Mouse (Mus musculus) macrophage (primary cell): ENCODE results near the gene Pramef25. TPM values are rescaled to one million over a fixed set of nuclear protein-coding genes. Genes with fewer than 3 reads are reported as not detected.
"Not testable (repeated sequence)": the region's sequence is repeated elsewhere in the genome, so short reads cannot be mapped to it uniquely, and the experiment has no call there.

ENCODE experiments used
- H3K27ac ChIP-seq: fragments of 350-480 bp; formaldehyde crosslinking; 2 replicates; pipeline ENCODE4 v1.9.0; 2021
- H3K36me3 ChIP-seq: fragments of 350-480 bp; formaldehyde crosslinking; 2 replicates; pipeline ENCODE4 v1.9.0; 2021; ENCODE audit errors: inconsistent target
- H3K4me3 ChIP-seq: fragments of 350-480 bp; formaldehyde crosslinking; 2 replicates; pipeline ENCODE4 v1.9.0; 2021; ENCODE audit errors: inconsistent target
- H3K79me2 ChIP-seq: fragments of 350-480 bp; formaldehyde crosslinking; 2 replicates; pipeline ENCODE4 v1.9.0; 2021; ENCODE audit errors: inconsistent target
- WGBS: methylation state at CpG from one replicate; pipeline ENCODE4 v1.1.7; 2026; ENCODE audit warnings: inconsistent platforms; ENCODE audit not compliant: missing documents; 5-methylcytosine and 5-hydroxymethylcytosine counted together
- polyA plus RNA-seq: library from polyadenylated mRNA; stranded (reverse); fragments of 250-400 nt; gene quantifications from 3 replicates; pipeline ENCODE4 v1.2.4, GENCODE M21; 2018; ENCODE audit warnings: inconsistent platforms
- total RNA-seq, 78 experiments: library from RNA; depleted of rRNA; stranded (reverse); fragments of 250-400 nt; gene quantifications; 1 replicate in 9 of 78; 2 replicates in 24 of 78; 3 replicates in 43 of 78; 4 replicates in 2 of 78; pipeline ENCODE4 v1.2.4; 2018; ENCODE audit warnings: inconsistent platforms in 56 of 78

Gene Pramef25
- total RNA-seq (2018; cell fraction: chromatin; rRNA removed): not detected
- not detected for total RNA-seq (2018; cell fraction: cytosol; rRNA removed)
- total RNA-seq (2018; cell fraction: nucleus; rRNA removed): not detected
- not detected in 3 replicates for polyA plus RNA-seq

DNA sequence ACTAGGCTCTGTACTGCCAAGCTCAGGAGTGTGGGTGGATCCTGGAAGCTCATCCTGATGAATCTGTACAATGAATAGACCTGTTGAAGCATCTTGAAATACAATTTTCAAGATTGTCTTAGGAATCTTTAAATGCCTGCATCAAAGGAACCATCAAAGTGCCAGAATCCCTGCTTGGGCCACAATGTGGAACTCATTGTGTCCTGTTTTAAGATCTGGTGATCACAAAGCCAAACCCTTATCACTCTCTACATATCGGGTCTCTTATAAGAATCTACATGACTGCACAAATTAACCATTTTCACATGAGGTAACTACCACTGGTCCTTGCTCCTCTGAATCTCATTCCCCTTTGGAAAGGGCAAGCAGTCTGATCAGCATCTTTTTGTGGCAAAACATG is at the start of gene Pramef25:
Pramef25 (minus strand) TSS at position 101 of the 400 bp plus-strand sequence.
- WGBS: 85% methylated on average over 1 of the region's 1 CpGs
- H3K36me3 ChIP-seq, H3K27ac ChIP-seq, H3K4me3 ChIP-seq, H3K79me2 ChIP-seq: not testable (repeated sequence)

DNA sequence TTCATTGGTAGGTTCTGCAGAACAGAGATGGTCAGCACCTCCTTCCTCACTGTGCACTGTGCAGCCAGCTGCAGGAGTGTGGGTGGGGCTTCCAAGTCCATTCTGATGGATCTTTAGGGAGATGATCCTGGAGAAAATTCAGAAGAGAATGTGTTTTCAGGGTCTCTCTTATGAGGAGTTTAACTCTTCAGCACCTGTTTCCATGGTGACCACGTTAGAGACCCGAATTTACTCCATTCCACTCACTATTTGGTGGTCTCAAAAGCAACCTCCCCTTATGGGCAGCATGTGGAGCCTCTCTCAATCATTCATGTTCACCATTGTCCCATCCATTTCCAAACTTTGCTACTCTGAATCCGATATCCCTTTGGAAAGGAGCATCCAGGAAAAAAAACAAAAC is 43.5 kb upstream of the Pramef25 start, which contains the start of gene Pramef17:
Pramef17 (minus strand) TSS at position 101 of the 400 bp plus-strand sequence.
- not testable (repeated sequence) for H3K4me3 ChIP-seq, H3K79me2 ChIP-seq, H3K36me3 ChIP-seq, H3K27ac ChIP-seq
- WGBS: 51% methylated on average over 3 of the region's 3 CpGs

DNA sequence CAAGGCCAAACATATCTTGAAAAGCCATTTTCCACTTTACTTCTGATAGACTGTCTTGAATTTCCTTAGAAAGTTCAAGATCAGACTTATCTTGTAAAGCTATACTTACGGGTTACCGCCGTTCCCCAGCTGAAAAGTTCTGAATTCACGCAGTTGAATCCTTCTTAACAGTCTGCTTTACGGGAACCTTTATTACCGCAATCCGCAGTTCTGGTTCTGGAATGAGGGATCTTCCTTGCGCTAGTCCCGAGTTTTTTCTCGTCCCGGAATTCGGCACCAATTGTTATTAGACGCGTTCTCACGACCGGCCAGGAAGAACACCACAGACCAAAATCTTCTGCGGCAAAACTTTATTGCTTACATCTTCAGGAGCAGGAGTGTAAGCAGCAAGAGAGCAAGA is 37.3 kb upstream of the Pramef25 start:
- H3K4me3 ChIP-seq, H3K27ac ChIP-seq, H3K79me2 ChIP-seq, H3K36me3 ChIP-seq: not testable (repeated sequence)
- WGBS: 92% methylated on average over 4 of the region's 17 CpGs

GRCm38 (mm10) chr4:143987475-143987941 is 36.7 kb upstream of the Pramef25 start:
- no CpG with 5 or more reads among the region's 17 CpGs for WGBS
- not testable (repeated sequence) for H3K36me3 ChIP-seq, H3K27ac ChIP-seq, H3K4me3 ChIP-seq, H3K79me2 ChIP-seq

GRCm38 (mm10) chr4:143985733-143986132 is 34.9 kb upstream of the Pramef25 start:
- H3K27ac ChIP-seq, H3K36me3 ChIP-seq, H3K79me2 ChIP-seq, H3K4me3 ChIP-seq: not testable (repeated sequence)
- WGBS: no CpG with 5 or more reads among the region's 9 CpGs

DNA sequence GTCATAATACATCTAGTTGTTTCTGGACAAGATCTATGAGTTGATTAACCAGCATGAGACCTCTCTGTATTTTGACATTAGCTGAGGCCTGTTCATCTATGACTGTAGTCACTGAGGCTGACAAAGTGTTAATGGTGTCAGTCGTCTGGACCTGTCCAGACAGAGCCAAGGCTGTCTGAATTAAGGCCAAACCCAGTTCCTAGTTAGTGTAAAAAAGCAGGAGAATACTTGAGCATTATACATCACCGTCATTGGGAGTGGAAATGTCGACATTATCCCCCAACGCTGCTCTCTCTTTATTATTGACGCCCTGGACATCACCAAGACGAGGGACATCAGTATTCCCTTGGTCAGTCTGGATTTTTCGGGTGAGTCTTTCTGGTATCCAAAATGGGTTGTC is 34.3 kb upstream of the Pramef25 start:
- H3K27ac ChIP-seq, H3K36me3 ChIP-seq, H3K79me2 ChIP-seq, H3K4me3 ChIP-seq: not testable (repeated sequence)
- no CpG with 5 or more reads among the region's 7 CpGs for WGBS

GRCm38 (mm10) chr4:143983446-143983845 is 32.6 kb upstream of the Pramef25 start:
- H3K36me3 ChIP-seq, H3K27ac ChIP-seq, H3K79me2 ChIP-seq, H3K4me3 ChIP-seq: not testable (repeated sequence)
- WGBS: no CpG with 5 or more reads among the region's 1 CpGs

DNA sequence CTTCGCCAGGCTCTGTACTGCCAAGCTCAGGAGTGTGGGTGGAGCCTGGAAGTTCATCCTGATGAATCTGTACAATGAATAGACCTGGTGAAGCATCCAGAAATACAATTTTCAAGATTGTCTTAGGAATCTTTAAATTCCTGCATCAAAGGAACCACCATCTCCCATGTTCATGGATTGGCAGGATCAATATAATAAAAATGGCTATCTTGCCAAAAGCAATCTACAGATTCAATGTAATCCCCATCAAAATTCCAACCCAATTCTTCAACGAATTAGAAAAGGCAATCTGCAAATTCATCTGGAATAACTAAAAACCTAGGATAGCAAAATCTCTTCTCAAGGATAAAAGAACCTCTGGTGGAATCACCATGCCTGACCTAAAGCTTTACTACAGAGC is 16.0 kb upstream of the Pramef25 start, which contains the start of gene Gm13101:
Gm13101 (minus strand) TSS at position 101 of the 400 bp plus-strand sequence.
- H3K79me2 ChIP-seq, H3K36me3 ChIP-seq, H3K27ac ChIP-seq, H3K4me3 ChIP-seq: not testable (repeated sequence)
- 70% methylated on average over 1 of the region's 2 CpGs for WGBS

GRCm38 (mm10) chr4:143900280-143900679 is 50.5 kb downstream of the Pramef25 start, which contains the start of gene Pramef6:
Gene Pramef6 (minus strand): TSS chr4:143900380.
- not testable (repeated sequence) for H3K79me2 ChIP-seq, H3K36me3 ChIP-seq, H3K4me3 ChIP-seq, H3K27ac ChIP-seq
- 100% methylated on average over 1 of the region's 1 CpGs for WGBS

Other genes with a start within 250 kb of the Pramef25 start
- not detected in 3 replicates for gene Gm13089, start 248.3 kb downstream of the Pramef25 start, polyA plus RNA-seq
- not detected in 3 replicates for gene Gm13078, start 231.6 kb downstream of the Pramef25 start, polyA plus RNA-seq
- not detected in 3 replicates for gene Gm13023, start 161.7 kb downstream of the Pramef25 start, polyA plus RNA-seq
- gene Gm13084, start 134.9 kb downstream of the Pramef25 start, polyA plus RNA-seq: not detected in 3 replicates
- not detected in 3 replicates for gene Gm13103, start 104.5 kb downstream of the Pramef25 start, polyA plus RNA-seq
- gene Pramef6, start 50.6 kb downstream of the Pramef25 start, polyA plus RNA-seq: not detected in 3 replicates
- gene Gm13101, start 15.9 kb upstream of the Pramef25 start, polyA plus RNA-seq: not detected in 3 replicates
- not detected in 3 replicates for gene Pramef17, start 43.4 kb upstream of the Pramef25 start, polyA plus RNA-seq
- gene Pramel4, start 108.1 kb upstream of the Pramef25 start, polyA plus RNA-seq: not detected in 3 replicates
- gene Gm13102, start 155.5 kb upstream of the Pramef25 start, polyA plus RNA-seq: not detected in 3 replicates
- gene Oog3, start 211.6 kb upstream of the Pramef25 start, polyA plus RNA-seq: not detected in 3 replicates
- gene Oog2, start 239.7 kb upstream of the Pramef25 start, polyA plus RNA-seq: not detected in 3 replicates